Mouse (Mus musculus): ENCODE data around the gene Socs7. TPM values are rescaled to one million over a fixed set of nuclear protein-coding genes. Genes with fewer than 3 reads are reported as not detected.

Gene Socs7
- polyA plus RNA-seq, 1 experiment from 2014 or later = 10.6 TPM

- no peaks in the 10 kb centered on the region for H3K36me3 ChIP-seq
- WGBS = 3% methylated on average over 34 of the region's 34 CpGs
- H3K4me3 ChIP-seq = peak overlapping the region; percentile 30
- peaks cover 21% of the 10 kb centered on the region; the same call in 1 of the 2 replicates for H3K27me3 ChIP-seq
- H3K4me1 ChIP-seq = peaks cover 29% of the 10 kb centered on the region
- H3K4me2 ChIP-seq (replicated peaks) = peak overlapping the region; percentile 34
- H3K27ac ChIP-seq (replicated peaks) = no peak overlapping the region
- no peaks in the 10 kb centered on the region for H3K9me3 ChIP-seq
- no peak for ATAC-seq (replicated peaks)
- peak overlapping the region; percentile 7; the same call in 1 of the 2 replicates for H3K9ac ChIP-seq (replicated peaks)
These were observed 78.1 kb downstream of the Socs7 start for GRCm38 (mm10) chr11:97440441-97440881.

GRCm38 (mm10) chr11:97441036-97441657 is 78.8 kb downstream of the Socs7 start:
- Histone ChIP-seq H3K27me3 (peaks cover 21% of the 10 kb centered on the region; the same call in 1 of the 2 replicates), H3K4me2 (replicated peaks) (peak overlapping the region; percentile 34), H3K9ac (replicated peaks) (no peak overlapping the region), H3K27ac (replicated peaks) (no peak overlapping the region), H3K4me1 (peaks cover 29% of the 10 kb centered on the region), H3K36me3 (no peaks in the 10 kb centered on the region), H3K9me3 (no peaks in the 10 kb centered on the region), H3K4me3 (peak overlapping the region; percentile 30; the same call in 1 of the 2 replicates)
- 33% methylated on average over 15 of the region's 15 CpGs for WGBS
- 0 out of 2 replicates have a peak, but pooled peaks have one; percentile 11 for ATAC-seq (replicated peaks)

- Histone ChIP-seq H3K9me3 (no peaks in the 10 kb centered on the region), H3K4me1 (peaks cover 29% of the 10 kb centered on the region), H3K27ac (replicated peaks) (no peak overlapping the region), H3K4me3 (no peak overlapping the region), H3K36me3 (no peaks in the 10 kb centered on the region), H3K27me3 (peaks cover 21% of the 10 kb centered on the region; the same call in 1 of the 2 replicates), H3K4me2 (replicated peaks) (no peak overlapping the region), H3K9ac (replicated peaks) (no peak overlapping the region)
- 7% methylated on average over 3 of the region's 3 CpGs for WGBS
- no peak for ATAC-seq (replicated peaks)
These were observed 79.3 kb downstream of the Socs7 start for GRCm38 (mm10) chr11:97441658-97442125.

- H3K4me3 ChIP-seq = no peak overlapping the region
These were observed 80.7 kb downstream of the Socs7 start for GRCm38 (mm10) chr11:97442891-97443675.

GRCm38 (mm10) chr11:97445596-97445995 is 83.2 kb downstream of the Socs7 start:
- ATAC-seq (replicated peaks) = no peak
- no peak overlapping the region for H3K4me3 ChIP-seq

More at GRCm38 (mm10) chr11:97442891-97443675, 80.7 kb downstream of the Socs7 start:
- Histone ChIP-seq H3K36me3 (no peaks in the 10 kb centered on the region), H3K4me2 (replicated peaks) (no peak overlapping the region), H3K9me3 (no peaks in the 10 kb centered on the region), H3K9ac (replicated peaks) (no peak overlapping the region), H3K27ac (replicated peaks) (no peak overlapping the region), H3K4me1 (peaks cover 29% of the 10 kb centered on the region), H3K27me3 (peaks cover 21% of the 10 kb centered on the region; the same call in 1 of the 2 replicates)
- 87% methylated on average over 11 of the region's 11 CpGs for WGBS
- no peak for ATAC-seq (replicated peaks)

GRCm38 (mm10) chr11:97445999-97446511 is 83.7 kb downstream of the Socs7 start:
- Histone ChIP-seq H3K36me3 (0 out of 2 replicates have a peak, but pooled peaks cover 3% of the 10 kb centered on the region), H3K4me1 (peaks cover 33% of the 10 kb centered on the region), H3K27me3 (no peaks in the 10 kb centered on the region; the same call in 1 of the 2 replicates), H3K27ac (replicated peaks) (no peak overlapping the region), H3K9ac (replicated peaks) (no peak overlapping the region), H3K4me2 (replicated peaks) (no peak overlapping the region), H3K4me3 (no peak overlapping the region), H3K9me3 (no peaks in the 10 kb centered on the region)
- ATAC-seq (replicated peaks) = no peak
- 56% methylated on average over 4 of the region's 4 CpGs for WGBS

More at GRCm38 (mm10) chr11:97445596-97445995, 83.2 kb downstream of the Socs7 start:
- H3K9ac ChIP-seq (replicated peaks) = no peak overlapping the region
- peaks cover 33% of the 10 kb centered on the region for H3K4me1 ChIP-seq
- 0 out of 2 replicates have a peak, but pooled peaks cover 3% of the 10 kb centered on the region for H3K36me3 ChIP-seq
- no peaks in the 10 kb centered on the region for H3K9me3 ChIP-seq
- H3K4me2 ChIP-seq (replicated peaks) = no peak overlapping the region
- H3K27ac ChIP-seq (replicated peaks) = no peak overlapping the region
- H3K27me3 ChIP-seq = no peaks in the 10 kb centered on the region; the same call in 1 of the 2 replicates
- 80% methylated on average over 6 of the region's 6 CpGs for WGBS

- H3K9me3 ChIP-seq = no peaks in the 10 kb centered on the region
- 0 out of 2 replicates have a peak, but pooled peaks cover 3% of the 10 kb centered on the region for H3K36me3 ChIP-seq
- WGBS = 78% methylated on average over 7 of the region's 7 CpGs
- no peak overlapping the region for H3K9ac ChIP-seq (replicated peaks)
- ATAC-seq (replicated peaks) = no peak
- no peaks in the 10 kb centered on the region for H3K27me3 ChIP-seq
- no peak overlapping the region for H3K4me3 ChIP-seq
- no peak overlapping the region for H3K4me2 ChIP-seq (replicated peaks)
- no peak overlapping the region for H3K27ac ChIP-seq (replicated peaks)
- H3K4me1 ChIP-seq = peaks cover 37% of the 10 kb centered on the region
These were observed 85.6 kb downstream of the Socs7 start for GRCm38 (mm10) chr11:97447979-97448378.

Other genes starting within 250 kb of the Socs7 start
- gene Tbx21, start 247.2 kb upstream of the Socs7 start, polyA plus RNA-seq (2015; fragmentation: Nextera tagmentation; extraction: Ambion mirVana) = 0.22 and 0.42 TPM in 2 replicates
- gene Tbkbp1, start 211.1 kb upstream of the Socs7 start, polyA plus RNA-seq (2015; fragmentation: Nextera tagmentation; extraction: Ambion mirVana) = 6.2 and 7.6 TPM in 2 replicates
- gene Kpnb1, start 174.7 kb upstream of the Socs7 start, polyA plus RNA-seq (2015; fragmentation: Nextera tagmentation; extraction: Ambion mirVana) = 40.6 and 41.8 TPM in 2 replicates
- 136 and 151 TPM in 2 replicates for gene Npepps, start 81.9 kb upstream of the Socs7 start, polyA plus RNA-seq (2015; fragmentation: Nextera tagmentation; extraction: Ambion mirVana)
- 39.0 and 40.6 TPM in 2 replicates for gene Mrpl45, start 46.8 kb upstream of the Socs7 start, polyA plus RNA-seq (2015; fragmentation: Nextera tagmentation; extraction: Ambion mirVana)
- gene Gpr179, start 10.5 kb upstream of the Socs7 start, polyA plus RNA-seq (2015; fragmentation: Nextera tagmentation; extraction: Ambion mirVana) = 0.18 and 0.33 TPM in 2 replicates
- 7.1 and 8.4 TPM in 2 replicates for gene Arhgap23, start 53.0 kb downstream of the Socs7 start, polyA plus RNA-seq (2015; fragmentation: Nextera tagmentation; extraction: Ambion mirVana)
- 1.0 and 1.1 TPM in 2 replicates for gene 4933428G20Rik, start 137.8 kb downstream of the Socs7 start, polyA plus RNA-seq (2015; fragmentation: Nextera tagmentation; extraction: Ambion mirVana)
- 10.8 and 11.6 TPM in 2 replicates for gene Srcin1, start 213.6 kb downstream of the Socs7 start, polyA plus RNA-seq (2015; fragmentation: Nextera tagmentation; extraction: Ambion mirVana)